Mouse (Mus musculus) cerebellum, adult 2 months (tissue): Measurements from ENCODE around the gene Armc6. TPM values are rescaled to one million over a fixed set of nuclear protein-coding genes. Genes with fewer than 3 reads are reported as not detected.

Experiments used
- DNase-seq, 2 experiments: peaks; one replicate each; pipeline ENCODE4 v3.0.0; 2021
- H3K27ac ChIP-seq: fragments of 200-500 bp; 2 replicates; pipeline ENCODE4 v1.5.1; 2012; ENCODE audit warnings: low read length, control low read depth, inconsistent platforms; ENCODE audit not compliant: insufficient read depth
- H3K27me3 ChIP-seq: fragments of 200-500 bp; 2 replicates; pipeline ENCODE4 v1.6.1; 2012; ENCODE audit warnings: inconsistent platforms, mild to moderate bottlenecking, low read length, moderate library complexity; ENCODE audit not compliant: control insufficient read depth, insufficient read depth
- H3K4me1 ChIP-seq: fragments of 200-500 bp; 2 replicates; pipeline ENCODE4 v1.6.1; 2011; ENCODE audit warnings: low read length; ENCODE audit not compliant: control insufficient read depth, insufficient read depth
- H3K4me3 ChIP-seq: fragments of 200-500 bp; replicated peaks from 2 replicates; pipeline ENCODE3; 2011; ENCODE audit warnings: mild to moderate bottlenecking, low read depth, low read length, control low read depth; ENCODE audit not compliant: insufficient read depth
- CTCF ChIP-seq: fragments of 200-500 bp; IDR thresholded peaks from 2 replicates; pipeline ENCODE4 v1.5.1; 2011; ENCODE audit warnings: low read depth, mild to moderate bottlenecking, control low read depth, low read length, moderate library complexity, borderline replicate concordance; ENCODE audit not compliant: insufficient read depth
- POLR2A ChIP-seq: fragments of 200-500 bp; IDR thresholded peaks from 2 replicates; pipeline ENCODE4 v1.6.1; 2011; ENCODE audit warnings: low read length, control low read depth, borderline replicate concordance; ENCODE audit not compliant: insufficient read depth
- WGBS: fragments of 180-500 bp; shearing (Covaris S2); methylation state at CpG from one replicate; pipeline ENCODE4 v1.1.7; 2018; 5-methylcytosine and 5-hydroxymethylcytosine counted together
- polyA plus RNA-seq: library from polyadenylated mRNA; depleted of rRNA; stranded (reverse); fragments of >200 nt; gene quantifications from 2 replicates; pipeline ENCODE4 v1.2.3, GENCODE M21; 2012

The Armc6 gene
- polyA plus RNA-seq, 1 experiment = 45.8 TPM

DNA sequence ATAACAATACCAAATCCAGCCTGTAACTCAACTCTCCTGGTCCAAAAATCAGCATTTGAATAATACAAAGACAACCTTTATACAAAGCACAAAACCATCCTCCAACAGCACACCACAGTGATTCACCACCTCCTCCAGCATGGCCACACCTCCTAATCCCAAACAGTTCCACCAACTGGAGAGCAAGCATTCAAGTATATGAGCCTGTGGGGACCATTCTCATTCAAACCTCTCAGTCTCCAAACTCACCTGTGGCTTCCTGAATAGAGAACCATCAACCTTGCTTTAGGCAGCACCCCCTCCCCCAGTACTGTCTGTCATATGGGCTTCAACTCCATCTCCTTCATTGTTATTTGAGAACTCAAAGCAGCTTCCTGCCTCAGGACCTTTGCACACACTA lies 40.1 kb upstream of the Armc6 start:
- no peak overlapping the region for H3K4me3 ChIP-seq
- TF ChIP-seq CTCF (no peak), POLR2A (no peak)

DNA sequence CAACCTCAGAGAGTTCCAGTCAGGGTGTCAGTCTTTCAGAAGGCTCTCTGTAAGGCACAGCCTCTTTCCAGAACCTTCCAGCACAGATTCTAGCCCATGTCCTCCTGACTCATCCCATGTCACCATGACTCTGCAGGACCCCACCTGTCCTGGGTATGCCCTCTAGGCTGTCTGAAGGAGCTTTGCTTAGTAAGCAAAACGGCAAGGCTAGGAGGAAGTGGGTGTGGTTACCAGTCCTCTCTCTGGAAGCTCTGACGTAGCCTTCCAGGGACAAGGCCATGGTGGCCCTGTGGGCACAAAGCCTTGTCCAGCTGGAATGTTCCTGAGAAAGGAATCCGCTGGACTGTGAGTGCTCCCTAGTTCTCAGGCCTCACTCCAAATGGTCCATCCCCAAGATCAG lies 38.7 kb upstream of the Armc6 start:
- TF ChIP-seq CTCF (no peak), POLR2A (no peak)
- WGBS = 51% methylated on average over 3 of the region's 3 CpGs

More for the DNA sequence above, 40.1 kb upstream of the Armc6 start:
- Histone ChIP-seq H3K4me1 (peaks cover under 1% of the 10 kb centered on the region; the same call in 1 of the 2 replicates), H3K27ac (no peak overlapping the region), H3K27me3 (no peaks in the 10 kb centered on the region)
- no peak for DNase-seq

DNA sequence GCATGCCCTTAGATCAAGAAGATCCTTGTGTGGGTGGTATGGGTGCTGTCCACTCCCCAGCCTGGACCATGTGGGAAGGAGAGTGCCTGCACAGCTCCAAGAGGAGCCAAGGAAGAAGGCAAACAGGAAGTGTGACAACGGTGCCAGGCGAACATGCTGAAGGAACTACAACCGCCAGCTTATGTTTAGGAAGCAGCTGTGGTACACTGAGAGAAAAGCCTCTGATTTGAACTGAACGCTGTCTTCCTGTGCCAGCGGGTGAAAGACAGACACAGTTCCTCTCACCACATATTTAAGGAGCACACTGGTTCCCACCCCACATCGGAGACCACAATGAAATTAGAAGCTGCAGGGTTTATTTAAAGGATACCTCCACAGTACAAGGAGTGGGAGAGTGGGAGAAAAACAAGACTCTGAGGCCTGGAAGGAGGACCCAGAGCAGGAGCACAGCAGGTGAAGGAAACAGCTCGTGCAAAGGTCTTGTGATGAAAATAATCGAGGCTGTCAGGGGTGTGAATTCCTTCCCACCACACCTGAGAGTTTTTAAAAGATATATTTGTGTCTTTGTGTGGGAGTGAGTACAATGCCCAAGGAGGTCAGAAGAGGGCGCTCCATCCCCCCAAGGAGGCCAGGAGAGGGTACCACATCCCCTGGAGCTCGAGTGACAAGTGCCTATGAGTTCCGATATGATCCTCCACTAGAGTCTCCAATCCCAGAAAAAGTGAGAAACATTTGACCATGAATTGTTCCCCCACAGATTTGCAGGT lies 34.7 kb upstream of the Armc6 start:
- no peak for DNase-seq
- WGBS = 40% methylated on average over 11 of the region's 11 CpGs
- Histone ChIP-seq H3K27me3 (no peaks in the 10 kb centered on the region), H3K4me1 (peaks cover 15% of the 10 kb centered on the region), H3K27ac (peak overlapping the region; percentile 73), H3K4me3 (no peak overlapping the region)
- TF ChIP-seq CTCF (peak; percentile 30; the same call in 1 of the 2 replicates), POLR2A (no peak)

More for the DNA sequence above, 38.7 kb upstream of the Armc6 start:
- Histone ChIP-seq H3K27ac (no peak overlapping the region), H3K4me3 (no peak overlapping the region), H3K4me1 (peaks cover 15% of the 10 kb centered on the region), H3K27me3 (no peaks in the 10 kb centered on the region)
- no peak for DNase-seq

GRCm38 (mm10) chr8:70268311-70268710 lies 34.0 kb upstream of the Armc6 start:
- DNase-seq = peak; percentile 35 to 56
- Histone ChIP-seq H3K27ac (peak overlapping the region; percentile 73), H3K27me3 (no peaks in the 10 kb centered on the region), H3K4me1 (peaks cover 15% of the 10 kb centered on the region), H3K4me3 (no peak overlapping the region)
- WGBS = 28% methylated on average over 5 of the region's 5 CpGs
- TF ChIP-seq CTCF (no peak), POLR2A (no peak)

DNA sequence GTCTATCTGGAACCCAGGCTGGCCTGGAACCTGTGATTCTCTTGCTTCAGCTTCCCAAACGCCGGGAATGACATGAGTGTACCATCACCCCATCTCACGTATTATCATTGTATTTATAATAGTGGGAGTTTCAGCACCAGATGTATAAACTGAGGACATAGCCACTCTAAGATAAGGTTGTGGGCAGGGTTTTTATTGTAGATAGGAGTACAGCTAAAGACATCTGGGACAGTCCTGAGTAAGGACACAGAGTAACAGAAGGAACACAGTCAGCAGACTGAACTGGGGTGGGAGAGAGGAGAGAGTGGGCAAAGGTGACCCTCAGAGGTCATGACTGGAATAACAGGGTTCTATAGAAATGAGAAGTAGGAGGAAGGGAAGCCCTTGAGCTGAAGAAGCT lies 33.4 kb upstream of the Armc6 start:
- Histone ChIP-seq H3K4me3 (no peak overlapping the region), H3K4me1 (peaks cover 15% of the 10 kb centered on the region), H3K27ac (no peak overlapping the region), H3K27me3 (no peaks in the 10 kb centered on the region)
- DNase-seq = no peak
- no peak for TF ChIP-seq CTCF
- no peak for TF ChIP-seq POLR2A
- 95% methylated on average over 3 of the region's 3 CpGs for WGBS

GRCm38 (mm10) chr8:70259043-70259442 lies 24.8 kb upstream of the Armc6 start:
- no peak for DNase-seq
- no peak for TF ChIP-seq POLR2A
- no peak for TF ChIP-seq CTCF
- WGBS = 65% methylated on average over 2 of the region's 2 CpGs
- no peak overlapping the region for H3K27ac ChIP-seq
- H3K4me1 ChIP-seq = peaks cover 21% of the 10 kb centered on the region
- H3K27me3 ChIP-seq = no peaks in the 10 kb centered on the region
- H3K4me3 ChIP-seq = no peak overlapping the region

DNA sequence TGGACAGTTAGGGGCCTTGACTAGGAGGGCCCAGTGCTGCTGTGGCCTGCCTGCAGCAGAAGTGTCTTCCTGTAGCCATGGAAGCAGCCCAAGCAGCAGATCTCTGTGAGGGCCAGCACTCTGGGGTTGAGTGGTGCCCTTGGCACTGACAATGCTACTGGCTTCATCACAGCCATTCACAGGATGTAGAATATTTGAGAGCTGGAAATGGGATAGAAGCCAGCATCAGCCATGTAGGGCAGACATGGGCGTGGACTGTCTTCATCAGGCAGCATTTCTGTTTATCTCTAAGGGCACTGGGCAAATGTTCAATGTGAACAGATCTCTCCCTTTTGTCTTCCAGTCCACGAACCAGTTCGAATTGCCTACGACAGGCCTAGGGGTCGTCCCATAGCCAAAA lies 24.3 kb upstream of the Armc6 start:
- no peak for TF ChIP-seq CTCF
- TF ChIP-seq POLR2A = no peak
- no peak overlapping the region for H3K27ac ChIP-seq
- no peak for DNase-seq
- no peak overlapping the region for H3K4me3 ChIP-seq
- H3K27me3 ChIP-seq = no peaks in the 10 kb centered on the region
- H3K4me1 ChIP-seq = peaks cover 21% of the 10 kb centered on the region
- WGBS = 37% methylated on average over 5 of the region's 5 CpGs

DNA sequence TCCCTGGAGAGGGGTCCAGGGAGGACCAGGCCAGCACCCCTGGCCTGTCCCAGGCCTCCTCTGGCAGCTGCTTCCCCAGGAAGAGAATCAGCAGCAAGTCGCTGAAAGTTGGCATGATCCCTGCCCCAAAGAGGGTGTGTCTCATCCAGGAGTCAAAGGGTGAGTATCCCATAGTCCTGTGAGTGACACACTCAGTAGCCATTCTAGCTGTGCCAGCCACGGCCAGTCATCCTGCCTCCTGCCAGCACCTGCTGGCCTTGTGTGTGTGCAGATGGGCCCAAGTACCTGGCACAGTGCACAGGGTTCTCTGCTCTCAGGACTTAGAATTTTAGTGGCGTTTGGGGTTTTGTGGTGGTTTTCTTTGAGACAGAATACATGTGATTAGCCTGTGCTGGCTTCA lies 23.2 kb upstream of the Armc6 start:
- peak; percentile 52 to 76 for DNase-seq
- Histone ChIP-seq H3K27me3 (no peaks in the 10 kb centered on the region), H3K4me3 (no peak overlapping the region), H3K27ac (no peak overlapping the region), H3K4me1 (peaks cover 21% of the 10 kb centered on the region)
- 7% methylated on average over 3 of the region's 3 CpGs for WGBS
- TF ChIP-seq POLR2A (no peak), CTCF (no peak)
